Mouse (Mus musculus) liver, embryonic 14.5 days (tissue): Measurements from ENCODE around the gene Snx21. TPM values are rescaled to one million over a fixed set of nuclear protein-coding genes. Genes with fewer than 3 reads are reported as not detected.
A peak's percentile ranks its signal among the peaks of the same experiment; 100 is the strongest.

ENCODE experiments used
- ATAC-seq: fragments of 200-750 bp; cut with Nextera tagmentation; 2 replicates; pipeline ENCODE4 v1.8.0; 2017; ENCODE audit warnings: moderate number of reproducible peaks, mild to moderate bottlenecking, moderate library complexity; ENCODE audit not compliant: insufficient read depth
- DNase-seq, 3 experiments: peaks; one replicate each; pipeline ENCODE4 v3.0.0-alpha.2; 2012 to 2013; ENCODE audit warnings: low read depth in 3 of 3, low spot score in 3 of 3
- H3K27ac ChIP-seq: fragments of 300-500 bp; sonication (generic); 2 replicates; pipeline ENCODE4 v1.5.1; 2014; ENCODE audit warnings: moderate library complexity, mild to moderate bottlenecking, control low read depth, inconsistent platforms
- H3K27me3 ChIP-seq: fragments of 300-500 bp; sonication (generic); 2 replicates; pipeline ENCODE4 v1.6.1; 2014; ENCODE audit warnings: mild to moderate bottlenecking, low read length, moderate library complexity; ENCODE audit not compliant: control insufficient read depth, insufficient read depth
- H3K36me3 ChIP-seq: fragments of 300-500 bp; sonication (generic); replicated peaks from 2 replicates; pipeline ENCODE4 v1.6.1; 2014; ENCODE audit warnings: low read depth; ENCODE audit not compliant: control insufficient read depth, insufficient read depth
- H3K4me1 ChIP-seq, 2 experiments: fragments of 200-500 bp in 1 of 2; fragments of 300-500 bp in 1 of 2; sonication (generic) in 1 of 2; replicated peaks; 2 replicates each; pipeline ENCODE4 v1.6.1; 2012 to 2014; ENCODE audit warnings: antibody characterized with exemption in 1 of 2, inconsistent platforms in 1 of 2, low read length in 1 of 2; ENCODE audit not compliant: control insufficient read depth in 2 of 2, insufficient read depth in 2 of 2
- H3K4me2 ChIP-seq: fragments of 300-500 bp; sonication (generic); 2 replicates; pipeline ENCODE4 v1.6.1; 2014; ENCODE audit warnings: low read depth, mild to moderate bottlenecking, control low read depth, moderate library complexity
- H3K4me3 ChIP-seq, 2 experiments: fragments of 200-500 bp in 1 of 2; fragments of 300-500 bp in 1 of 2; sonication (generic) in 1 of 2; 2 replicates each; pipeline ENCODE4 v1.5.1; 2012 to 2014; ENCODE audit warnings: low read depth in 2 of 2, low read length in 2 of 2, mild to moderate bottlenecking in 2 of 2, control low read depth in 1 of 2, inconsistent platforms in 1 of 2, moderate library complexity in 1 of 2; ENCODE audit not compliant: insufficient read depth in 1 of 2
- H3K9ac ChIP-seq: fragments of 300-500 bp; sonication (generic); replicated peaks from 2 replicates; pipeline ENCODE4 v1.6.1; 2014; ENCODE audit warnings: mild to moderate bottlenecking, control low read depth, moderate library complexity
- H3K9me3 ChIP-seq: fragments of 300-500 bp; sonication (generic); 2 replicates; pipeline ENCODE4 v1.6.1; 2016; ENCODE audit warnings: low read length, mixed read lengths; ENCODE audit not compliant: control insufficient read depth
- CTCF ChIP-seq: IDR thresholded peaks from 2 replicates; pipeline ENCODE4 v1.5.1; 2016; ENCODE audit warnings: antibody characterized with exemption, low read depth, control low read depth
- EP300 ChIP-seq: IDR thresholded peaks from 2 replicates; pipeline ENCODE4 v1.6.1; 2016; ENCODE audit warnings: antibody characterized with exemption, low read depth
- WGBS: fragments of 180-500 bp; shearing (Covaris S2); extraction: QIAGEN DNeasy Blood & Tissue Kit; methylation state at CpG from one replicate; pipeline ENCODE4 v1.1.7; 2014; ENCODE audit not compliant: insufficient replicate concordance; 5-methylcytosine and 5-hydroxymethylcytosine counted together
- polyA plus RNA-seq, 2 experiments: library from polyadenylated mRNA; depleted of rRNA in 1 of 2; stranded (reverse) in 1 of 2; unstranded in 1 of 2; fragments of >200 nt; fragmentation: Nextera tagmentation in 1 of 2; extraction: Ambion mirVana in 1 of 2; gene quantifications; 2 replicates each; pipeline versions ENCODE4 v1.2.1 to v1.2.3; 2012 to 2014

Snx21 gene
- polyA plus RNA-seq, 2 experiments: 2.3 to 2.9 TPM

DNA sequence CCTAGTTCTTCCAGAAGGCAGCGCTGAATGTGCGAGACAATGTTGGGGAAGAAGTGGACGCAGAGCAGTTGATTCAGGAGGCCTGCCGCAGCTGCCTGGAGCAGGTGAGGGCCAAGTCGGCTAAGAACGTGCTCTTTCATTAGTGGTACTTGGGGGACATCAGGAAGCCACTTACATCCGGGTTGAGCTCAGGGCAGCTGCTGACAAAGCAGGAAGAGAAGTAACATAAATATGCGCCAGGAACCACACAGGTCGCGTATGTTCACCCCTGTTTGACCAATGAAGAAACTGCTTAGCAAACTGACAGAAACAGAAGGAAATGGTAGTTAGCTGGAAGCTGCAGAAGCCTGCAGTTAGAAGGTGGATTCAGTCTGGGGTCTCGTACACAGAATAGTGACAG, 31.5 kb upstream of the Snx21 start:
- 63% methylated on average over 11 of the region's 11 CpGs for WGBS

DNA sequence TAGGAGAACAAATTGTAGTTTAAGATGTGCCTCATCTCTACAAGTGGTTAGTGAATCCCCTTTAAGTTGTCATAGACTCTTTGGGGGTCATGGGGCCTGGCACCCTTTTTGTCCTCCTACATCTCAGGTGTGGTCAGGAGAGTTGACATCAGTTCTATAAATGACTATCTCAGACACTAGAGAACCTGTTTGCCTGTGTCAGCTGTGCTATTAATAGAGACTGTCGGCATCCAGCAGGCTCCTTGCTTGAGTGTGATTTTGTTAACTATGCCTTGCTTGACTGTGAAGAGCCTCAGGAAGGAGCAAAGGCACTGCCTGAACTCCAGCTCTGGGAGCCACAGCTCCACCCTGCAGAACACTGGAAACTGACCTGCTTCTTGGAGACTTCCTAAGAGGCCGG, 30.8 kb upstream of the Snx21 start:
- DNase-seq (no peak), ATAC-seq (no peak)
- Histone ChIP-seq H3K4me2 (no peak overlapping the region), H3K9ac (no peak overlapping the region), H3K4me1 (peaks cover 20 to 22% of the 10 kb centered on the region in 2 experiments), H3K9me3 (no peaks in the 10 kb centered on the region), H3K4me3 (no peak overlapping the region), H3K36me3 (peaks cover 92% of the 10 kb centered on the region), H3K27ac (peak overlapping the region; percentile 7; the same call in 1 of the 2 replicates), H3K27me3 (no peaks in the 10 kb centered on the region)
- WGBS: 82% methylated on average over 2 of the region's 2 CpGs
- no peak for TF ChIP-seq CTCF
- TF ChIP-seq EP300: no peak

More for the DNA sequence above, 31.5 kb upstream of the Snx21 start:
- H3K36me3 ChIP-seq: peaks cover 91% of the 10 kb centered on the region
- ATAC-seq (no peak), DNase-seq (no peak)
- no peak overlapping the region for H3K4me3 ChIP-seq
- H3K27ac ChIP-seq: no peak overlapping the region
- no peaks in the 10 kb centered on the region for H3K9me3 ChIP-seq
- H3K4me2 ChIP-seq: no peak overlapping the region
- no peak for TF ChIP-seq CTCF
- no peak for TF ChIP-seq EP300
- H3K9ac ChIP-seq: no peak overlapping the region
- peaks cover 13 to 15% of the 10 kb centered on the region in 2 experiments for H3K4me1 ChIP-seq
- H3K27me3 ChIP-seq: no peaks in the 10 kb centered on the region

GRCm38 (mm10) chr2:164757841-164758240, 27.8 kb upstream of the Snx21 start:
- H3K9ac ChIP-seq: peak overlapping the region; percentile 73
- WGBS: 92% methylated on average over 11 of the region's 11 CpGs
- peaks cover 48 to 50% of the 10 kb centered on the region in 2 experiments for H3K4me1 ChIP-seq
- peak overlapping the region; percentile 92 for H3K27ac ChIP-seq
- H3K4me2 ChIP-seq: peak overlapping the region; percentile 63; the same call in 1 of the 2 replicates
- no peak overlapping the region for H3K4me3 ChIP-seq
- ATAC-seq: no peak
- H3K36me3 ChIP-seq: peaks cover 93% of the 10 kb centered on the region
- TF ChIP-seq EP300 (no peak), CTCF (no peak)
- no peak for DNase-seq
- no peaks in the 10 kb centered on the region for H3K9me3 ChIP-seq
- no peaks in the 10 kb centered on the region for H3K27me3 ChIP-seq

- Histone ChIP-seq H3K27me3 (no peaks in the 10 kb centered on the region), H3K9me3 (no peaks in the 10 kb centered on the region), H3K9ac (peak overlapping the region; percentile 73), H3K27ac (peak overlapping the region; percentile 92), H3K4me1 (peaks cover 53 to 58% of the 10 kb centered on the region in 2 experiments), H3K4me3 (peak overlapping the region; percentile 7 to 23; a peak in 2 of 4 replicates), H3K36me3 (peaks cover 93% of the 10 kb centered on the region), H3K4me2 (peak overlapping the region; percentile 63)
- 50% methylated on average over 1 of the region's 1 CpGs for WGBS
- DNase-seq: peak; percentile 75 to 79 (median 75)
- TF ChIP-seq EP300: peak; percentile 86
- TF ChIP-seq CTCF: no peak
- peak; percentile 65 for ATAC-seq
Observed at GRCm38 (mm10) chr2:164758692-164759091, 26.9 kb upstream of the Snx21 start.

DNA sequence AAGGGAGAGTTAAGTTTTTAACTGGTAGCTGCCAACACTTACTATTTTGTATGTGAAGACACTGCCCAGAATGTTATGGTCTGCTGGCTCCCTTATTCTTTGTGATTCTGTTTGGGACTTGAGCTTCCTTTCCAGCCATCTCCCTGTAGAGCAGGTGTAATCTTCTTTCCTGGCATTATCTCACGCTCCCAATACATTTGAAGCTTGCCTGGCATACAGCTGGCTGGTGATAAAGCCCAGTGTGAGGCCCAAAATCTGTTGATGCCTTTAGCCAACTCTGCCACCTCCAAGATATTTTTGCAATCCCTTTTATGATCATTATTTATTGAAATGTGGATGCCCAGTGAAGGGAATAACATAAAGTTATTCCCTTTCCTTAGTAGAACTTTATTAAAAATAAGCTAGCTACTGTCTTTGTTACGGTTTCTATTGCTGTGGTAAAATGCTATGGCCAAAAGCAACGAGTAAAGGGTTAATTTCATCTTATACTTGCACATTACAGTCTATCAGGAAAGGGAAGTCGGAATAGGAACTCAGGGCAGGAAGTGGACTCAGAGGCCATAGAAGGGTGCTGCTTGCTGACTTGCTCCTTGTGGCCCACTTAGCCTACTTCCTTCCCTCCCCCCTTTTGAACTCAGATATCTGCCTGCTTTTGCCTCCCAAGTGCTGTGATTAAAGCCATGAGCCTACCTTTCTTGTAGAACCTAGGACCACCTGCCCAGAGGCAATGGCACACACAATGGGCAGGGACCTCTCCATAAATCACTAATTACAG, 25.4 kb upstream of the Snx21 start:
- WGBS: 30% methylated on average over 4 of the region's 4 CpGs
- H3K4me2 ChIP-seq: peak overlapping the region; percentile 63
- no peaks in the 10 kb centered on the region for H3K9me3 ChIP-seq
- ATAC-seq: peak; percentile 72
- TF ChIP-seq CTCF (no peak), EP300 (peak; percentile 99)
- H3K4me3 ChIP-seq: peak overlapping the region in 1 of 2 experiments; percentile 15; a peak in 2 of 4 replicates
- H3K4me1 ChIP-seq: peaks cover 53 to 59% of the 10 kb centered on the region in 2 experiments
- no peaks in the 10 kb centered on the region for H3K27me3 ChIP-seq
- peak overlapping the region; percentile 73 for H3K9ac ChIP-seq
- peaks cover 86% of the 10 kb centered on the region for H3K36me3 ChIP-seq
- peak overlapping the region; percentile 92 for H3K27ac ChIP-seq
- peak; percentile 85 to 89 (median 87) for DNase-seq
